Mouse (Mus musculus): Measurements from ENCODE around the gene Ppfibp2. TPM values are rescaled to one million over a fixed set of nuclear protein-coding genes. Genes with fewer than 3 reads are reported as not detected.

The Ppfibp2 gene
- total and polyA plus RNA-seq, 3 experiments, result 0.27 TPM; not detected in 2

GRCm38 (mm10) chr7:107663621-107664020 lies 68.6 kb downstream of the Ppfibp2 start:
- H3K4me1 ChIP-seq (ENCODE audit: insufficient read depth, low read depth, low read length), result no peaks in the 10 kb centered on the region
- H3K4me3 ChIP-seq (ENCODE audit: low read depth, low read length), result no peak overlapping the region
- no peak for DNase-seq (ENCODE audit: low spot score)
- H3K36me3 ChIP-seq (replicated peaks), result no peaks in the 10 kb centered on the region
- H3K27me3 ChIP-seq (ENCODE audit: insufficient read depth, low read length), result no peaks in the 10 kb centered on the region
- TF ChIP-seq GATA2 (IDR thresholded peaks at IDR 0.05; ENCODE audit: borderline replicate concordance, low read depth, low read length) (no peak), POLR2AphosphoS5 (IDR thresholded peaks at IDR 0.05; ENCODE audit: insufficient replicate concordance, low read depth, low read length) (no peak), CTCF (IDR thresholded peaks at IDR 0.05; ENCODE audit: low read depth, low read length) (no peak), TAL1 (conservative IDR thresholded peaks at IDR 0.05; ENCODE audit: low read depth, low read length) (no peak), GATA1 (IDR thresholded peaks at IDR 0.05; ENCODE audit: borderline replicate concordance, low read length) (no peak)
- no peak for ATAC-seq (ENCODE audit: extremely low read depth, insufficient number of reproducible peaks, low FRiP score, poor library complexity, severe bottlenecking)
- peaks cover 65% of the 10 kb centered on the region for H3K9me3 ChIP-seq (replicated peaks)

GRCm38 (mm10) chr7:107664063-107665056 lies 69.4 kb downstream of the Ppfibp2 start:
- Histone ChIP-seq H3K9me3 (replicated peaks) (peaks cover 64% of the 10 kb centered on the region), H3K4me1 (ENCODE audit: insufficient read depth, low read depth, low read length) (no peaks in the 10 kb centered on the region), H3K36me3 (replicated peaks) (no peaks in the 10 kb centered on the region), H3K4me3 (ENCODE audit: low read depth, low read length) (no peak overlapping the region), H3K27me3 (ENCODE audit: insufficient read depth, low read length) (no peaks in the 10 kb centered on the region)
- ATAC-seq (ENCODE audit: extremely low read depth, insufficient number of reproducible peaks, low FRiP score, poor library complexity, severe bottlenecking) (no peak), DNase-seq (ENCODE audit: low spot score) (no peak)
- TF ChIP-seq TAL1 (conservative IDR thresholded peaks at IDR 0.05; ENCODE audit: low read depth, low read length) (no peak), CTCF (IDR thresholded peaks at IDR 0.05; ENCODE audit: low read depth, low read length) (no peak), GATA2 (IDR thresholded peaks at IDR 0.05; ENCODE audit: borderline replicate concordance, low read depth, low read length) (no peak), POLR2AphosphoS5 (IDR thresholded peaks at IDR 0.05; ENCODE audit: insufficient replicate concordance, low read depth, low read length) (no peak), GATA1 (IDR thresholded peaks at IDR 0.05; ENCODE audit: borderline replicate concordance, low read length) (no peak)

- ATAC-seq (ENCODE audit: extremely low read depth, insufficient number of reproducible peaks, low FRiP score, poor library complexity, severe bottlenecking), result no peak
- no peaks in the 10 kb centered on the region for H3K4me1 ChIP-seq (ENCODE audit: insufficient read depth, low read depth, low read length)
Measured at GRCm38 (mm10) chr7:107665221-107665585, 70.2 kb downstream of the Ppfibp2 start.

GRCm38 (mm10) chr7:107665586-107666261 lies 70.7 kb downstream of the Ppfibp2 start:
- no peak for DNase-seq (ENCODE audit: low spot score)
- Histone ChIP-seq H3K9me3 (replicated peaks) (peaks cover 60% of the 10 kb centered on the region), H3K4me1 (ENCODE audit: insufficient read depth, low read depth, low read length) (no peaks in the 10 kb centered on the region), H3K36me3 (replicated peaks) (no peaks in the 10 kb centered on the region), H3K4me3 (ENCODE audit: low read depth, low read length) (no peak overlapping the region), H3K27me3 (ENCODE audit: insufficient read depth, low read length) (no peaks in the 10 kb centered on the region)
- TF ChIP-seq GATA2 (IDR thresholded peaks at IDR 0.05; ENCODE audit: borderline replicate concordance, low read depth, low read length), result no peak
- TF ChIP-seq GATA1 (IDR thresholded peaks at IDR 0.05; ENCODE audit: borderline replicate concordance, low read length), result no peak
- no peak for TF ChIP-seq CTCF (IDR thresholded peaks at IDR 0.05; ENCODE audit: low read depth, low read length)
- no peak for TF ChIP-seq TAL1 (conservative IDR thresholded peaks at IDR 0.05; ENCODE audit: low read depth, low read length)
- TF ChIP-seq POLR2AphosphoS5 (IDR thresholded peaks at IDR 0.05; ENCODE audit: insufficient replicate concordance, low read depth, low read length), result no peak
- no peak for ATAC-seq (ENCODE audit: extremely low read depth, insufficient number of reproducible peaks, low FRiP score, poor library complexity, severe bottlenecking)

More at GRCm38 (mm10) chr7:107665221-107665585, 70.2 kb downstream of the Ppfibp2 start:
- no peaks in the 10 kb centered on the region for H3K36me3 ChIP-seq (replicated peaks)
- H3K27me3 ChIP-seq (ENCODE audit: insufficient read depth, low read length), result no peaks in the 10 kb centered on the region
- no peak for DNase-seq (ENCODE audit: low spot score)
- peaks cover 58% of the 10 kb centered on the region for H3K9me3 ChIP-seq (replicated peaks)
- TF ChIP-seq CTCF (IDR thresholded peaks at IDR 0.05; ENCODE audit: low read depth, low read length) (no peak), POLR2AphosphoS5 (IDR thresholded peaks at IDR 0.05; ENCODE audit: insufficient replicate concordance, low read depth, low read length) (no peak)
- no peak overlapping the region for H3K4me3 ChIP-seq (ENCODE audit: low read depth, low read length)

GRCm38 (mm10) chr7:107666262-107666902 lies 71.4 kb downstream of the Ppfibp2 start:
- H3K27me3 ChIP-seq (ENCODE audit: insufficient read depth, low read length), result no peaks in the 10 kb centered on the region
- no peaks in the 10 kb centered on the region for H3K36me3 ChIP-seq (replicated peaks)
- DNase-seq (ENCODE audit: low spot score) (no peak), ATAC-seq (ENCODE audit: extremely low read depth, insufficient number of reproducible peaks, low FRiP score, poor library complexity, severe bottlenecking) (no peak)
- no peak for TF ChIP-seq GATA1 (IDR thresholded peaks at IDR 0.05; ENCODE audit: borderline replicate concordance, low read length)
- no peak for TF ChIP-seq TAL1 (conservative IDR thresholded peaks at IDR 0.05; ENCODE audit: low read depth, low read length)
- no peak for TF ChIP-seq CTCF (IDR thresholded peaks at IDR 0.05; ENCODE audit: low read depth, low read length)
- TF ChIP-seq GATA2 (IDR thresholded peaks at IDR 0.05; ENCODE audit: borderline replicate concordance, low read depth, low read length), result no peak
- no peak for TF ChIP-seq POLR2AphosphoS5 (IDR thresholded peaks at IDR 0.05; ENCODE audit: insufficient replicate concordance, low read depth, low read length)
- peaks cover 58% of the 10 kb centered on the region for H3K9me3 ChIP-seq (replicated peaks)
- no peaks in the 10 kb centered on the region for H3K4me1 ChIP-seq (ENCODE audit: insufficient read depth, low read depth, low read length)
- H3K4me3 ChIP-seq (ENCODE audit: low read depth, low read length), result no peak overlapping the region

- no peak for ATAC-seq (ENCODE audit: extremely low read depth, insufficient number of reproducible peaks, low FRiP score, poor library complexity, severe bottlenecking)
- no peak for TF ChIP-seq TAL1 (conservative IDR thresholded peaks at IDR 0.05; ENCODE audit: low read depth, low read length)
- TF ChIP-seq GATA2 (IDR thresholded peaks at IDR 0.05; ENCODE audit: borderline replicate concordance, low read depth, low read length), result no peak
- no peak for TF ChIP-seq CTCF (IDR thresholded peaks at IDR 0.05; ENCODE audit: low read depth, low read length)
- no peak for TF ChIP-seq GATA1 (IDR thresholded peaks at IDR 0.05; ENCODE audit: borderline replicate concordance, low read length)
- no peak for TF ChIP-seq POLR2AphosphoS5 (IDR thresholded peaks at IDR 0.05; ENCODE audit: insufficient replicate concordance, low read depth, low read length)
Measured at GRCm38 (mm10) chr7:107668514-107668913, 73.5 kb downstream of the Ppfibp2 start.

More at GRCm38 (mm10) chr7:107668514-107668913, 73.5 kb downstream of the Ppfibp2 start:
- DNase-seq (ENCODE audit: low spot score), result no peak
- Histone ChIP-seq H3K36me3 (replicated peaks) (no peaks in the 10 kb centered on the region), H3K27me3 (ENCODE audit: insufficient read depth, low read length) (no peaks in the 10 kb centered on the region), H3K9me3 (replicated peaks) (peaks cover 51% of the 10 kb centered on the region), H3K4me1 (ENCODE audit: insufficient read depth, low read depth, low read length) (no peaks in the 10 kb centered on the region), H3K4me3 (ENCODE audit: low read depth, low read length) (no peak overlapping the region)
